Mouse (Mus musculus): Measurements from ENCODE around the gene Fndc7.
"Not testable (repeated sequence)": the region's sequence is repeated elsewhere in the genome, so short reads cannot be mapped to it uniquely, and the experiment has no call there.

Gene Fndc7

GRCm38 (mm10) chr3:108886934-108887617 is 2.7 kb downstream of the Fndc7 start:
- no peak for DNase-seq (ENCODE audit: low spot score in 2 of 2)

- DNase-seq (ENCODE audit: low spot score in 2 of 2) = peak; percentile 59 to 66
Observed at GRCm38 (mm10) chr3:108885686-108886530, 3.9 kb downstream of the Fndc7 start.

GRCm38 (mm10) chr3:108884706-108885289 is 5.0 kb downstream of the Fndc7 start:
- no peak for DNase-seq (ENCODE audit: low spot score in 2 of 2)

GRCm38 (mm10) chr3:108883067-108883466 is 6.7 kb downstream of the Fndc7 start:
- no peak for DNase-seq (ENCODE audit: low spot score in 2 of 2)

- not testable (repeated sequence) for DNase-seq (ENCODE audit: low spot score in 2 of 2)
Observed at GRCm38 (mm10) chr3:108881873-108882272, 7.9 kb downstream of the Fndc7 start.

- DNase-seq (ENCODE audit: low spot score in 2 of 2) = no peak
Observed at GRCm38 (mm10) chr3:108880544-108881507, 9.0 kb downstream of the Fndc7 start.

- no peak for DNase-seq (ENCODE audit: low spot score in 2 of 2)
Observed at GRCm38 (mm10) chr3:108879836-108880435, 9.9 kb downstream of the Fndc7 start.

- DNase-seq (ENCODE audit: low spot score in 2 of 2) = no peak
Observed at GRCm38 (mm10) chr3:108879129-108879528, 10.7 kb downstream of the Fndc7 start.

- DNase-seq (ENCODE audit: low spot score in 2 of 2) = no peak
Observed at GRCm38 (mm10) chr3:108870631-108871030, 19.2 kb downstream of the Fndc7 start.

GRCm38 (mm10) chr3:108867449-108867848 is 22.4 kb downstream of the Fndc7 start:
- DNase-seq (ENCODE audit: low spot score in 2 of 2) = no peak

GRCm38 (mm10) chr3:108865676-108866075 is 24.1 kb downstream of the Fndc7 start:
- DNase-seq (ENCODE audit: low spot score in 2 of 2) = no peak

GRCm38 (mm10) chr3:108865129-108865528 is 24.7 kb downstream of the Fndc7 start:
- DNase-seq (ENCODE audit: low spot score in 2 of 2) = peak in 1 of 2 experiments; percentile 58

GRCm38 (mm10) chr3:108863091-108863490 is 26.7 kb downstream of the Fndc7 start:
- DNase-seq (ENCODE audit: low spot score in 2 of 2) = no peak

- not testable (repeated sequence) for DNase-seq (ENCODE audit: low spot score in 2 of 2)
Observed at GRCm38 (mm10) chr3:108862282-108862681, 27.5 kb downstream of the Fndc7 start.

GRCm38 (mm10) chr3:108860786-108861185 is 29.0 kb downstream of the Fndc7 start:
- DNase-seq (ENCODE audit: low spot score in 2 of 2) = no peak

GRCm38 (mm10) chr3:108858231-108858770 is 31.5 kb downstream of the Fndc7 start:
- DNase-seq (ENCODE audit: low spot score in 2 of 2) = peak; percentile 57 to 63

- no peak for DNase-seq (ENCODE audit: low spot score in 2 of 2)
Observed at GRCm38 (mm10) chr3:108857714-108858113, 32.1 kb downstream of the Fndc7 start.

- DNase-seq (ENCODE audit: low spot score in 2 of 2) = no peak
Observed at GRCm38 (mm10) chr3:108857124-108857470, 32.7 kb downstream of the Fndc7 start.

- DNase-seq (ENCODE audit: low spot score in 2 of 2) = no peak
Observed at GRCm38 (mm10) chr3:108856386-108857123, 33.3 kb downstream of the Fndc7 start.

GRCm38 (mm10) chr3:108855864-108856263 is 33.9 kb downstream of the Fndc7 start:
- peak; percentile 46 to 59 for DNase-seq (ENCODE audit: low spot score in 2 of 2)

Measured in heart, adult 9 months (tissue).